Mouse (Mus musculus): ENCODE measurements around the gene Zbed3. TPM values are rescaled to one million over a fixed set of nuclear protein-coding genes. Genes with fewer than 3 reads are reported as not detected.
A peak's percentile ranks its signal among the peaks of the same experiment; 100 is the strongest.
"Not testable (repeated sequence)": the region's sequence is repeated elsewhere in the genome, so short reads cannot be mapped to it uniquely, and the experiment has no call there.

The Zbed3 gene
- polyA plus RNA-seq, 1 experiment: 9.4 TPM

- H3K4me3 ChIP-seq (ENCODE audit: extremely low read depth, insufficient read depth, insufficient read length): no peak overlapping the region
- TF ChIP-seq POLR2A (IDR thresholded peaks at IDR 0.05; ENCODE audit: low read depth, low read length): no peak
- no peak for TF ChIP-seq CTCF (IDR thresholded peaks at IDR 0.05; ENCODE audit: extremely low read depth, insufficient read depth, insufficient read length, insufficient replicate concordance)
- H3K4me1 ChIP-seq (ENCODE audit: control insufficient read depth, insufficient read depth, insufficient read length): no peaks in the 10 kb centered on the region
- WGBS: 88% methylated on average over 3 of the region's 3 CpGs
- DNase-seq (ENCODE audit: low read depth in 1 of 2, low spot score in 2 of 2): no peak
- H3K27me3 ChIP-seq (ENCODE audit: control insufficient read depth, insufficient read depth, low read length): no peaks in the 10 kb centered on the region
- no peak overlapping the region for H3K27ac ChIP-seq (ENCODE audit: insufficient read depth, low read length)
- peaks cover 21% of the 10 kb centered on the region for H3K36me3 ChIP-seq (ENCODE audit: control insufficient read depth, insufficient read depth, low read length)
Observed at GRCm38 (mm10) chr13:95348476-95348875, 25.1 kb downstream of the Zbed3 start.

GRCm38 (mm10) chr13:95358223-95358622 is 34.8 kb downstream of the Zbed3 start:
- Histone ChIP-seq H3K4me1 (ENCODE audit: control insufficient read depth, insufficient read depth, insufficient read length) (no peaks in the 10 kb centered on the region), H3K27ac (ENCODE audit: insufficient read depth, low read length) (no peak overlapping the region), H3K4me3 (ENCODE audit: extremely low read depth, insufficient read depth, insufficient read length) (no peak overlapping the region), H3K36me3 (ENCODE audit: control insufficient read depth, insufficient read depth, low read length) (peaks cover 67% of the 10 kb centered on the region), H3K27me3 (ENCODE audit: control insufficient read depth, insufficient read depth, low read length) (no peaks in the 10 kb centered on the region)
- WGBS: 28% methylated on average over 2 of the region's 2 CpGs
- TF ChIP-seq POLR2A (IDR thresholded peaks at IDR 0.05; ENCODE audit: low read depth, low read length) (no peak), CTCF (IDR thresholded peaks at IDR 0.05; ENCODE audit: extremely low read depth, insufficient read depth, insufficient read length, insufficient replicate concordance) (no peak)
- DNase-seq (ENCODE audit: low read depth in 1 of 2, low spot score in 2 of 2): no peak

- DNase-seq (ENCODE audit: low read depth in 1 of 2, low spot score in 2 of 2): no peak
- no peaks in the 10 kb centered on the region for H3K27me3 ChIP-seq (ENCODE audit: control insufficient read depth, insufficient read depth, low read length)
- H3K27ac ChIP-seq (ENCODE audit: insufficient read depth, low read length): no peak overlapping the region
- WGBS: 96% methylated on average over 4 of the region's 4 CpGs
- TF ChIP-seq CTCF (IDR thresholded peaks at IDR 0.05; ENCODE audit: extremely low read depth, insufficient read depth, insufficient read length, insufficient replicate concordance) (no peak), POLR2A (IDR thresholded peaks at IDR 0.05; ENCODE audit: low read depth, low read length) (no peak)
- H3K4me3 ChIP-seq (ENCODE audit: extremely low read depth, insufficient read depth, insufficient read length): no peak overlapping the region
- no peaks in the 10 kb centered on the region for H3K4me1 ChIP-seq (ENCODE audit: control insufficient read depth, insufficient read depth, insufficient read length)
- H3K36me3 ChIP-seq (ENCODE audit: control insufficient read depth, insufficient read depth, low read length): peaks cover 56% of the 10 kb centered on the region
Observed at GRCm38 (mm10) chr13:95363440-95363839, 40.0 kb downstream of the Zbed3 start.

GRCm38 (mm10) chr13:95366356-95366755 is 42.9 kb downstream of the Zbed3 start:
- Histone ChIP-seq H3K4me3 (ENCODE audit: extremely low read depth, insufficient read depth, insufficient read length) (no peak overlapping the region), H3K4me1 (ENCODE audit: control insufficient read depth, insufficient read depth, insufficient read length) (no peaks in the 10 kb centered on the region), H3K36me3 (ENCODE audit: control insufficient read depth, insufficient read depth, low read length) (peaks cover 58% of the 10 kb centered on the region), H3K27ac (ENCODE audit: insufficient read depth, low read length) (no peak overlapping the region), H3K27me3 (ENCODE audit: control insufficient read depth, insufficient read depth, low read length) (no peaks in the 10 kb centered on the region)
- no peak for DNase-seq (ENCODE audit: low read depth in 1 of 2, low spot score in 2 of 2)
- 87% methylated on average over 8 of the region's 8 CpGs for WGBS
- no peak for TF ChIP-seq CTCF (IDR thresholded peaks at IDR 0.05; ENCODE audit: extremely low read depth, insufficient read depth, insufficient read length, insufficient replicate concordance)
- TF ChIP-seq POLR2A (IDR thresholded peaks at IDR 0.05; ENCODE audit: low read depth, low read length): no peak

- Histone ChIP-seq H3K36me3 (ENCODE audit: control insufficient read depth, insufficient read depth, low read length) (peaks cover 7% of the 10 kb centered on the region), H3K27me3 (ENCODE audit: control insufficient read depth, insufficient read depth, low read length) (no peaks in the 10 kb centered on the region), H3K4me1 (ENCODE audit: control insufficient read depth, insufficient read depth, insufficient read length) (peaks cover 13% of the 10 kb centered on the region), H3K27ac (ENCODE audit: insufficient read depth, low read length) (peak within 1 kb of the TSS; percentile 80), H3K4me3 (ENCODE audit: extremely low read depth, insufficient read depth, insufficient read length) (peak within 1 kb of the TSS; percentile 98)
- peak; percentile 79 to 89 for DNase-seq (ENCODE audit: low read depth in 1 of 2, low spot score in 2 of 2)
- no peak for TF ChIP-seq POLR2A (IDR thresholded peaks at IDR 0.05; ENCODE audit: low read depth, low read length)
- TF ChIP-seq CTCF (IDR thresholded peaks at IDR 0.05; ENCODE audit: extremely low read depth, insufficient read depth, insufficient read length, insufficient replicate concordance): no peak
- under 1% methylated on average over 83 of the region's 86 CpGs for WGBS
Observed at GRCm38 (mm10) chr13:95374701-95375553, 51.5 kb downstream of the Zbed3 start, which contains the start of gene Aggf1. TSS of gene Aggf1 (minus strand) at chr13:95375352.

GRCm38 (mm10) chr13:95375554-95375914 is 52.1 kb downstream of the Zbed3 start:
- no peak overlapping the region for H3K27ac ChIP-seq (ENCODE audit: insufficient read depth, low read length)

GRCm38 (mm10) chr13:95376689-95377289 is 53.4 kb downstream of the Zbed3 start:
- H3K4me1 ChIP-seq (ENCODE audit: control insufficient read depth, insufficient read depth, insufficient read length): peaks cover 13% of the 10 kb centered on the region
- H3K36me3 ChIP-seq (ENCODE audit: control insufficient read depth, insufficient read depth, low read length); H3K4me3 ChIP-seq (ENCODE audit: extremely low read depth, insufficient read depth, insufficient read length); H3K27ac ChIP-seq (ENCODE audit: insufficient read depth, low read length); DNase-seq (ENCODE audit: low read depth in 1 of 2, low spot score in 2 of 2); H3K27me3 ChIP-seq (ENCODE audit: control insufficient read depth, insufficient read depth, low read length): not testable (repeated sequence)
- WGBS: 95% methylated on average over 11 of the region's 11 CpGs

More at GRCm38 (mm10) chr13:95375554-95375914, 52.1 kb downstream of the Zbed3 start:
- Histone ChIP-seq H3K27me3 (ENCODE audit: control insufficient read depth, insufficient read depth, low read length) (no peaks in the 10 kb centered on the region), H3K36me3 (ENCODE audit: control insufficient read depth, insufficient read depth, low read length) (peaks cover 2% of the 10 kb centered on the region; the same call in 1 of the 2 replicates), H3K4me1 (ENCODE audit: control insufficient read depth, insufficient read depth, insufficient read length) (peaks cover 13% of the 10 kb centered on the region), H3K4me3 (ENCODE audit: extremely low read depth, insufficient read depth, insufficient read length) (peak overlapping the region; percentile 98)
- TF ChIP-seq POLR2A (IDR thresholded peaks at IDR 0.05; ENCODE audit: low read depth, low read length): no peak
- no peak for TF ChIP-seq CTCF (IDR thresholded peaks at IDR 0.05; ENCODE audit: extremely low read depth, insufficient read depth, insufficient read length, insufficient replicate concordance)
- 23% methylated on average over 6 of the region's 6 CpGs for WGBS
- no peak for DNase-seq (ENCODE audit: low read depth in 1 of 2, low spot score in 2 of 2)
